Mouse (Mus musculus) neural tube, embryonic 14.5 days (tissue): ENCODE measurements around the gene Fgf7. TPM values are rescaled to one million over a fixed set of nuclear protein-coding genes. Genes with fewer than 3 reads are reported as not detected.

Experiments
- ATAC-seq: fragments of 200-750 bp; cut with Nextera tagmentation; 2 replicates; pipeline ENCODE4 v1.8.0; 2017; ENCODE audit warnings: low read depth, mild to moderate bottlenecking, moderate TSS enrichment, moderate library complexity
- H3K27ac ChIP-seq: fragments of 300-500 bp; sonication (generic); 2 replicates; pipeline ENCODE4 v1.5.1; 2014; ENCODE audit warnings: low read depth, mild to moderate bottlenecking, control low read depth, low read length, moderate library complexity, mixed read lengths
- H3K27me3 ChIP-seq: fragments of 300-500 bp; sonication (generic); 2 replicates; pipeline ENCODE4 v1.6.1; 2014; ENCODE audit warnings: low read length; ENCODE audit not compliant: control insufficient read depth, insufficient read depth
- H3K36me3 ChIP-seq: fragments of 300-500 bp; sonication (generic); 2 replicates; pipeline ENCODE4 v1.6.1; 2014; ENCODE audit warnings: low read length, mixed read lengths; ENCODE audit not compliant: control insufficient read depth, insufficient read depth
- H3K4me1 ChIP-seq: fragments of 300-500 bp; sonication (generic); 2 replicates; pipeline ENCODE4 v1.6.1; 2014; ENCODE audit warnings: low read length; ENCODE audit not compliant: control insufficient read depth, insufficient read depth
- H3K4me2 ChIP-seq: fragments of 300-500 bp; sonication (generic); 2 replicates; pipeline ENCODE4 v1.6.1; 2014; ENCODE audit warnings: mild to moderate bottlenecking, low read depth, low read length, control low read depth
- H3K4me3 ChIP-seq: fragments of 300-500 bp; sonication (generic); 2 replicates; pipeline ENCODE4 v1.5.1; 2014; ENCODE audit warnings: low read depth, low read length, control low read depth, mixed read lengths
- H3K9ac ChIP-seq: fragments of 300-500 bp; sonication (generic); replicated peaks from 2 replicates; pipeline ENCODE4 v1.6.1; 2014; ENCODE audit warnings: low read depth, mild to moderate bottlenecking, control low read depth, low read length, mixed read lengths
- H3K9me3 ChIP-seq: fragments of 300-500 bp; sonication (generic); 2 replicates; pipeline ENCODE4 v1.6.1; 2016; ENCODE audit warnings: low read length; ENCODE audit not compliant: control insufficient read depth
- WGBS: fragments of 180-500 bp; shearing (Covaris S2); extraction: QIAGEN DNeasy Blood & Tissue Kit; methylation state at CpG from one replicate; pipeline ENCODE4 v1.1.7; 2014; 5-methylcytosine and 5-hydroxymethylcytosine counted together
- polyA plus RNA-seq: library from polyadenylated mRNA; unstranded; fragments of >200 nt; fragmentation: Nextera tagmentation; extraction: Ambion mirVana; gene quantifications from 2 replicates; pipeline ENCODE4 v1.2.1, GENCODE M21; 2014

The Fgf7 gene
- polyA plus RNA-seq, 1 experiment from 2014 or later = 1.1 TPM

DNA sequence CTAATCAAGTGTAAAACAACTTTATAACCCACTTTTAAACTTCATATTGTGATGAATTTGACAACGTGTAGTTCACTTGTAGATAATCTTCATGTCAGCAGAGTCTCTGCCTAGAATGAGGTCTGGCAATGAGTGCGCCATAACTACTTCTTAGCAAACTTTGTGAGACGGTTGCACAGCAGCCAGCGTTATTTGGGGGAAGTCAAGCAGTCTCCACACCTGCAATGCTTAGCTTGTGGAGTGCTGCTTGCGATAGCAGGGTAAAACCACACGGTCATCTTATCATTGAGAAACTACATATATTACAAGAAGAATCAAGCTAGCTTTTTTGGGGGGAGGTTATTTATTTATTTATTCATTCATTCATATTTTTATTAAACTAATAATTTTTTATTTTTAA lies 42.0 kb downstream of the Fgf7 start:
- WGBS = 94% methylated on average over 6 of the region's 6 CpGs
- Histone ChIP-seq H3K4me3 (no peak overlapping the region), H3K9ac (no peak overlapping the region), H3K4me1 (no peaks in the 10 kb centered on the region), H3K27me3 (no peaks in the 10 kb centered on the region), H3K27ac (no peak overlapping the region), H3K4me2 (no peak overlapping the region), H3K9me3 (no peaks in the 10 kb centered on the region), H3K36me3 (no peaks in the 10 kb centered on the region)
- ATAC-seq = no peak

DNA sequence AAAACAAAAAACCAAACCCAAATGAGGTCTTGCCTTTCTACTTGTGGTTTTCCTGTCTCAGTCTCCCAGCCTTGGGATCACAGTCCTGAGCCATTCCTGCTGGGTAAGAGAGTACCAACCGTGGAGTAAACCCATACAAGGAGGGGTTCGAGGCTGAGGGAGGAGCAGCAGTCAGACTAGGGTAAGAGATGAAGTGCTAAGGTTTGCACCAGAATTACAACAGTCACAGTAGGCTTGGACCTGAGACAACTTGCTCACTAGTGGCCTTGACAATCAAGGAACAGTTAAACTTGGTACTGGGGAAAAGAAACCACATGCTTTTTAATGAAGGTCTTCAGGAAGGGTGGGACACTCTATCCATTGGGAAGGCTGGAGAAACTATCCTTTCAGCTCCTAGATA lies 44.6 kb downstream of the Fgf7 start:
- no peaks in the 10 kb centered on the region for H3K27me3 ChIP-seq
- no peak overlapping the region for H3K4me2 ChIP-seq
- no peak overlapping the region for H3K9ac ChIP-seq
- no peaks in the 10 kb centered on the region for H3K4me1 ChIP-seq
- WGBS = 73% methylated on average over 2 of the region's 2 CpGs
- H3K9me3 ChIP-seq = no peaks in the 10 kb centered on the region
- no peak overlapping the region for H3K27ac ChIP-seq
- ATAC-seq = no peak
- no peaks in the 10 kb centered on the region for H3K36me3 ChIP-seq
- H3K4me3 ChIP-seq = no peak overlapping the region

DNA sequence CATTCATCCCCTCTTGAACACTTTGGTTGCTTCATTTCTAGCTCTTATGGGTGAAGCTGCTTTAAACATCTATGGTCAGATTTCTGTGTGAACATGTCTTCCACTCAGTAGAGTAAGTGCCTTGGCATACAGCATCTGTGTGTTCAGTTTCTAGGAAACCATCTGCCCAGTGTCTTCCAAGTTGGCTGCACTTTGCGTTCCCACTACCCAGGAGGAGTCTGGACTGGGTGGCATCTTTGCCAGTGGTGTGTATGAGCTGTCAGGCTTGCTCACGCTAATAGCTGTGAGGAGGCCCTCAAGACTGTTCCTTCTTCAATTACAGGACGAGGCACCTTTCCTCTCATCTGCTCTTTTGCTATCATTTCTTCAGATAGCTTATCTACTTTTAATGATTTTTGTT lies 49.9 kb downstream of the Fgf7 start:
- Histone ChIP-seq H3K27ac (no peak overlapping the region), H3K4me2 (no peak overlapping the region), H3K4me3 (no peak overlapping the region), H3K4me1 (no peaks in the 10 kb centered on the region), H3K36me3 (no peaks in the 10 kb centered on the region), H3K27me3 (no peaks in the 10 kb centered on the region), H3K9ac (no peak overlapping the region), H3K9me3 (no peaks in the 10 kb centered on the region)
- ATAC-seq = no peak
- WGBS = 89% methylated on average over 3 of the region's 3 CpGs

DNA sequence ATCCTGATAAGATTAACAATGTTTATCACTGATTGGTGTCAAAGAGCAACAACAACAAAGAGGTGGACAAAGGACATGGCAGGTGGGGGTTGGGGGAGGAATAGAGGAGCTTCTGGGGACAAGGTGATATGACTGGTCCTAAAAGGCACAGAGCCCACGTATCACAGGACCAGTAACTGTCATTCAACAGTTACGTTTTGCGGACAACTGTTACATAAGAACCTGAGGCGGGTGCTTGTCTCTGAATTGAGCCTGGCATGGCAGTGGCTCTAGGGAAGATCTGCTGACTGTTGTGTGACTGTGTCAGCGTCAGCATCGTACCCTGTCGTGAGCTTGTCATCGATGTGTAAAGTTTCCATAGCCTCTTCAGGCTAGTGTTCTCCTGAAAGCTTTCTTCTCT lies 51.7 kb downstream of the Fgf7 start:
- H3K27me3 ChIP-seq = no peaks in the 10 kb centered on the region
- no peaks in the 10 kb centered on the region for H3K36me3 ChIP-seq
- WGBS = 81% methylated on average over 8 of the region's 8 CpGs
- H3K9ac ChIP-seq = no peak overlapping the region
- H3K9me3 ChIP-seq = no peaks in the 10 kb centered on the region
- no peaks in the 10 kb centered on the region for H3K4me1 ChIP-seq
- H3K4me3 ChIP-seq = no peak overlapping the region
- ATAC-seq = no peak
- no peak overlapping the region for H3K27ac ChIP-seq
- no peak overlapping the region for H3K4me2 ChIP-seq

DNA sequence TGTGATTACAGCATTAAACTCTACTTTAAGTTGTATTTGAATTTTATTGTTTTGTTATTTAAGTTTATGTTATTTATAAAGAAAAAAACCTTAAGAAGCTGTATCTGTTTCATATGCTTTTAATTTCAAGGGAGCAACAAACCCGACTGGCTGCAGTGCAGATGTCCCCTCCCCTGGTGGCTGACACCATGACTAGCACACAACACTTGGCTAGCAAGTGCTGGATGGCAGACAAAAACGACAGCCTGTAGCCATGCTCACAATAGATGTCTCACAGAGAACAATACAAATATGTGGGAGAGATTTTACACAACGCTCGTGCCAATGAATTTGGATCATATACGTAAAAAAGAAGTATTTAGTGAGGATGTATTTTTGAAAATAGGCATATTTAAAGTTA lies 56.0 kb downstream of the Fgf7 start:
- Histone ChIP-seq H3K4me2 (no peak overlapping the region), H3K36me3 (no peaks in the 10 kb centered on the region), H3K4me1 (no peaks in the 10 kb centered on the region), H3K27ac (no peak overlapping the region), H3K9me3 (no peaks in the 10 kb centered on the region), H3K9ac (no peak overlapping the region), H3K4me3 (no peak overlapping the region), H3K27me3 (no peaks in the 10 kb centered on the region)
- ATAC-seq = no peak
- WGBS = 74% methylated on average over 5 of the region's 5 CpGs

DNA sequence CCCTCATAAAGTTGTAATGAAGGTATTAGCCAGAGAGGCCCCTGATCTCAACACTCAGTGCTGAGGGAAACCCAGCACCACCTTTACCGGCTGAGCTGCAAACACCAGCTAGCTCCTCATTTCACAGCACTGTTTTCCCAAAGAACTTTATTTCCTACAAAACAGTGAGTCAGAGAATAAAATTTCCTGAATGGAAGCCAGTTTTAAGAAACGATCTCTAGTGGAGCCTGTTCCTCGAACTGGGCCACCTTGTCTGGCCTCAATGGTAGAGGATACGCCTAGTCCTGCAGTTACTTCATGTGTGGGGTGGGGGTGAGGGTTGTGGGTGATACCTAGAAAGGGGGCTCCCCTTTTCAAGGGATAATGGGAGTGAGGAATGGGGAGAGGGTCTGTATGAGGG lies 60.2 kb downstream of the Fgf7 start:
- no peak for ATAC-seq
- no peak overlapping the region for H3K4me3 ChIP-seq
- H3K4me2 ChIP-seq = no peak overlapping the region
- no peaks in the 10 kb centered on the region for H3K36me3 ChIP-seq
- 86% methylated on average over 4 of the region's 4 CpGs for WGBS
- no peak overlapping the region for H3K9ac ChIP-seq
- no peak overlapping the region for H3K27ac ChIP-seq
- H3K9me3 ChIP-seq = no peaks in the 10 kb centered on the region
- no peaks in the 10 kb centered on the region for H3K27me3 ChIP-seq
- H3K4me1 ChIP-seq = no peaks in the 10 kb centered on the region

Other genes with a start within 250 kb of the Fgf7 start
- gene Galk2, start 175.5 kb upstream of the Fgf7 start, polyA plus RNA-seq = 30.7 and 33.4 TPM in 2 replicates
- gene Cops2, start 175.5 kb upstream of the Fgf7 start, polyA plus RNA-seq = 71.4 and 79.2 TPM in 2 replicates
- not detected in 2 replicates for gene Fam227b, start 117.3 kb downstream of the Fgf7 start, polyA plus RNA-seq
- 15.6 and 19.6 TPM in 2 replicates for gene Dtwd1, start 117.5 kb downstream of the Fgf7 start, polyA plus RNA-seq
- not detected in 2 replicates for gene Gm17555, start 180.4 kb downstream of the Fgf7 start, polyA plus RNA-seq